Comparison of ENCODE assay signal across 8 mouse cellular contexts in genomic region chr10:83543439-83544102, GRCm38 (mm10). TPM values are rescaled to one million over a fixed set of nuclear protein-coding genes. Genes with fewer than 3 reads are reported as not detected.
DNase-seq lines count a peak whose midpoint lies in the region; ATAC-seq and TF ChIP-seq lines count a peak whose summit lies in the region.

Washc4 (plus strand) TSS chr10:83543752.

- peak within 1 kb of the TSS; percentile 38 for H3K27ac ChIP-seq in MEL (ENCODE audit: control insufficient read depth, low read depth, low read length)
- peak within 1 kb of the TSS; percentile 91 for H3K27ac ChIP-seq in cerebellum, adult 2 months (ENCODE audit: insufficient read depth, low read length)
- peak within 1 kb of the TSS; percentile 95 for H3K27ac ChIP-seq in hindbrain, embryonic 10.5 days
- peak within 1 kb of the TSS; percentile 93 for H3K27ac ChIP-seq in lung, postnatal 0 days (ENCODE audit: low read length)

- peak within 1 kb of the TSS; percentile 80 for H3K9ac ChIP-seq in MEL (ENCODE audit: control insufficient read depth, low read depth, low read length, poor library complexity, severe bottlenecking)
- H3K9ac ChIP-seq in lung, postnatal 0 days (replicated peaks; ENCODE audit: low read depth), result peak within 1 kb of the TSS; percentile 88

- no peak for TF ChIP-seq RAD21 in MEL (IDR thresholded peaks at IDR 0.05; ENCODE audit: low read depth, low read length)

- peak; percentile 100 for ATAC-seq in lung, postnatal 0 days

- H3K79me2 ChIP-seq in MEL (ENCODE audit: control insufficient read depth, insufficient read depth, low read length, poor library complexity), result peaks cover 21% of the 10 kb centered on the region

- under 1% methylated on average over 49 of the region's 49 CpGs for WGBS in cerebellum, adult 2 months
- WGBS in hindbrain, embryonic 10.5 days, result 2% methylated on average over 49 of the region's 49 CpGs
- 3% methylated on average over 37 of the region's 49 CpGs for WGBS in lung, postnatal 0 days

- H3K9me3 ChIP-seq in MEL (replicated peaks; ENCODE audit: insufficient read depth, low read length), result no peaks in the 10 kb centered on the region
- no peaks in the 10 kb centered on the region for H3K9me3 ChIP-seq in hindbrain, embryonic 10.5 days
- no peaks in the 10 kb centered on the region for H3K9me3 ChIP-seq in lung, postnatal 0 days (ENCODE audit: low read length)

- peak; percentile 83 to 97 for TF ChIP-seq POLR2A in MEL (IDR thresholded peaks at IDR 0.05; ENCODE audit: control insufficient read depth in 1 of 2, insufficient read depth in 1 of 2, low read depth in 1 of 2, low read length in 2 of 2, poor library complexity in 1 of 2)
- TF ChIP-seq POLR2A in cerebellum, adult 2 months (IDR thresholded peaks at IDR 0.05; ENCODE audit: borderline replicate concordance, insufficient read depth, low read length), result peak; percentile 97

- DNase-seq in MEL (ENCODE audit: low read depth, low spot score), result peak; percentile 91
- peak; percentile 95 to 97 for DNase-seq in cerebellum, adult 2 months
- DNase-seq in forelimb bud, embryonic 11.5 days (ENCODE audit: low read depth, low spot score), result peak; percentile 86
- peak; percentile 92 for DNase-seq in hindbrain, embryonic 10.5 days (ENCODE audit: low spot score)
- DNase-seq in layer of hippocampus, adult 9-11 months, result peak; percentile 95
- peak; percentile 95 for DNase-seq in lung, postnatal 0 days (ENCODE audit: low spot score)
- DNase-seq in ovary, postnatal 14 days (ENCODE audit: low spot score), result peak; percentile 91
- DNase-seq in thymus, postnatal 14 days, result peak; percentile 94

- H3K27me3 ChIP-seq in MEL (ENCODE audit: control insufficient read depth in 1 of 2, insufficient read depth in 2 of 2, low read length in 2 of 2), result no peaks in the 10 kb centered on the region
- no peaks in the 10 kb centered on the region for H3K27me3 ChIP-seq in cerebellum, adult 2 months (ENCODE audit: control insufficient read depth, insufficient read depth, low read length)
- H3K27me3 ChIP-seq in hindbrain, embryonic 10.5 days (ENCODE audit: insufficient read depth, poor library complexity, severe bottlenecking), result 0 out of 2 replicates have a peak, but pooled peaks cover 6% of the 10 kb centered on the region
- no peaks in the 10 kb centered on the region for H3K27me3 ChIP-seq in lung, postnatal 0 days (replicated peaks; ENCODE audit: insufficient read depth, low read length)

- peak within 1 kb of the TSS; percentile 55 for H3K4me2 ChIP-seq in lung, postnatal 0 days (replicated peaks; ENCODE audit: low read depth, low read length)

- no peak for TF ChIP-seq CTCF in MEL (IDR thresholded peaks at IDR 0.05 in 2 of 3, conservative IDR thresholded peaks at IDR 0.05 in 1 of 3; ENCODE audit: control insufficient read depth in 1 of 3, insufficient read depth in 1 of 3, low read depth in 2 of 3, low read length in 3 of 3, poor library complexity in 1 of 3, severe bottlenecking in 1 of 3)
- TF ChIP-seq CTCF in cerebellum, adult 2 months (IDR thresholded peaks at IDR 0.05; ENCODE audit: borderline replicate concordance, insufficient read depth, low read depth, low read length), result no peak
- TF ChIP-seq CTCF in lung, postnatal 0 days (IDR thresholded peaks at IDR 0.05), result no peak

- H3K36me3 ChIP-seq in MEL (ENCODE audit: control insufficient read depth in 1 of 2, insufficient read depth in 2 of 2, low read length in 2 of 2), result peaks cover 0 to 14% of the 10 kb centered on the region in 2 experiments; a peak in 2 of 4 replicates
- H3K36me3 ChIP-seq in hindbrain, embryonic 10.5 days, result peaks cover 13% of the 10 kb centered on the region
- H3K36me3 ChIP-seq in lung, postnatal 0 days (ENCODE audit: insufficient read depth, low read length), result no peaks in the 10 kb centered on the region

- peak within 1 kb of the TSS; percentile 84 to 97 for H3K4me3 ChIP-seq in MEL (ENCODE audit: control insufficient read depth in 1 of 2, insufficient read depth in 1 of 2, low read depth in 2 of 2, low read length in 2 of 2)
- peak within 1 kb of the TSS; percentile 71 for H3K4me3 ChIP-seq in cerebellum, adult 2 months (replicated peaks; ENCODE audit: insufficient read depth, low read depth, low read length)
- H3K4me3 ChIP-seq in hindbrain, embryonic 10.5 days, result peak within 1 kb of the TSS; percentile 86
- peak within 1 kb of the TSS; percentile 91 for H3K4me3 ChIP-seq in lung, postnatal 0 days (ENCODE audit: low read depth, low read length)

- no peaks in the 10 kb centered on the region; a peak in 2 of 4 replicates for H3K4me1 ChIP-seq in MEL (ENCODE audit: control insufficient read depth in 1 of 2, insufficient read depth in 2 of 2, low read length in 2 of 2)
- H3K4me1 ChIP-seq in cerebellum, adult 2 months (ENCODE audit: control insufficient read depth, insufficient read depth, low read length), result peaks cover 3% of the 10 kb centered on the region; the same call in 1 of the 2 replicates
- peaks cover 17% of the 10 kb centered on the region for H3K4me1 ChIP-seq in hindbrain, embryonic 10.5 days (replicated peaks)
- no peaks in the 10 kb centered on the region; the same call in 1 of the 2 replicates for H3K4me1 ChIP-seq in lung, postnatal 0 days (ENCODE audit: insufficient read depth, low read depth, low read length)

- TF ChIP-seq EP300 in MEL (IDR thresholded peaks at IDR 0.05; ENCODE audit: low read depth in 1 of 2, low read length in 2 of 2), result peak in 1 of 2 experiments; percentile 24; a peak in 1 of 4 replicates
- no peak for TF ChIP-seq EP300 in lung, postnatal 0 days (IDR thresholded peaks at IDR 0.05)

TF ChIP-seq in MEL, 35 proteins besides CTCF, POLR2A, EP300 and RAD21 (continues in another document):
- TF ChIP-seq MYB (IDR thresholded peaks at IDR 0.05; ENCODE audit: low read depth, low read length) (no peak), KAT2A (conservative IDR thresholded peaks at IDR 0.05; ENCODE audit: low read depth, low read length) (peak; percentile 72; the same call in 1 of the 2 replicates), CHD1 (IDR thresholded peaks at IDR 0.05; ENCODE audit: low read depth, low read length) (no peak), NRF1 (IDR thresholded peaks at IDR 0.05; ENCODE audit: insufficient read depth, low read depth, low read length, poor library complexity, severe bottlenecking) (no peak; the same call in 1 of the 2 replicates), USF2 (IDR thresholded peaks at IDR 0.05; ENCODE audit: borderline replicate concordance in 1 of 2, insufficient read depth in 1 of 2, low read depth in 1 of 2, low read length in 2 of 2) (peak; percentile 58 to 83; a peak in 3 of 4 replicates), SIN3A (IDR thresholded peaks at IDR 0.05; ENCODE audit: low read length) (no peak; the same call in none of the 2 replicates), TBP (IDR thresholded peaks at IDR 0.05; ENCODE audit: low read depth, low read length) (peak; percentile 76), CHD2 (IDR thresholded peaks at IDR 0.05; ENCODE audit: low read length) (no peak), HCFC1 (IDR thresholded peaks at IDR 0.05; ENCODE audit: low read depth, low read length) (peak; percentile 94), ZNF384 (IDR thresholded peaks at IDR 0.05; ENCODE audit: low read depth, low read length) (no peak), MAFK (IDR thresholded peaks at IDR 0.05; ENCODE audit: borderline replicate concordance, low read depth, low read length) (no peak), MYC (IDR thresholded peaks at IDR 0.05; ENCODE audit: low read depth, low read length) (peak; percentile 70), GATA1 (IDR thresholded peaks at IDR 0.05; ENCODE audit: low read depth, low read length) (no peak), MEF2A (IDR thresholded peaks at IDR 0.05; ENCODE audit: extremely low read depth, insufficient replicate concordance, low read depth, low read length, poor library complexity, severe bottlenecking) (peak; percentile 35; the same call in 1 of the 2 replicates), ELF1 (IDR thresholded peaks at IDR 0.05; ENCODE audit: low read depth, low read length) (peak; percentile 61; the same call in 1 of the 2 replicates), MAX (IDR thresholded peaks at IDR 0.05; ENCODE audit: low read length) (peak; percentile 92), GABPA (IDR thresholded peaks at IDR 0.05; ENCODE audit: low read depth, low read length) (no peak), SMC3 (IDR thresholded peaks at IDR 0.05; ENCODE audit: low read depth, low read length) (no peak), JUND (IDR thresholded peaks at IDR 0.05; ENCODE audit: low read depth, low read length) (0 out of 2 replicates have a peak, but pooled peaks have one; percentile 32), ZKSCAN1 (IDR thresholded peaks at IDR 0.05; ENCODE audit: low read depth, low read length) (no peak), USF1 (IDR thresholded peaks at IDR 0.05; ENCODE audit: low read depth, low read length) (peak; percentile 99), RCOR1 (IDR thresholded peaks at IDR 0.05; ENCODE audit: low read depth, low read length) (peak; percentile 62), TCF12 (IDR thresholded peaks at IDR 0.05; ENCODE audit: low read depth, low read length) (peak; percentile 80), E2F4 (IDR thresholded peaks at IDR 0.05; ENCODE audit: borderline replicate concordance, low read depth, low read length) (no peak), MXI1 (IDR thresholded peaks at IDR 0.05; ENCODE audit: low read depth, low read length) (0 out of 2 replicates have a peak, but pooled peaks have one; percentile 67), MAZ (IDR thresholded peaks at IDR 0.05; ENCODE audit: low read depth, low read length) (peak; percentile 64; the same call in 1 of the 2 replicates), BHLHE40 (IDR thresholded peaks at IDR 0.05; ENCODE audit: borderline replicate concordance, low read depth, low read length) (peak; percentile 97), POLR2AphosphoS2 (IDR thresholded peaks at IDR 0.05; ENCODE audit: low read length) (peak; percentile 82), ZMIZ1 (IDR thresholded peaks at IDR 0.05; ENCODE audit: low read depth, low read length) (peak; percentile 89), NELFE (IDR thresholded peaks at IDR 0.05; ENCODE audit: low read depth, low read length) (peak; percentile 90), POLR2AphosphoS5 (IDR thresholded peaks at IDR 0.05; ENCODE audit: borderline replicate concordance, low read depth, low read length) (no peak), ETS1 (IDR thresholded peaks at IDR 0.05; ENCODE audit: low read depth, low read length) (no peak), TAL1 (IDR thresholded peaks at IDR 0.05; ENCODE audit: low read length) (no peak)

RNA-seq across cellular contexts. Expression of gene Washc4, which starts in this region (rescaled TPM):
- 16.2 and 18.5 TPM in 2 replicates for total RNA-seq in MEL (2012; rRNA removed)
- 10 to 100 TPM in 1 of 2 experiments, not detected in 1; 13.6 TPM for polyA plus RNA-seq in MEL (2012; ENCODE audit: insufficient read depth in 1 of 2, insufficient read length in 2 of 2, low read depth in 1 of 2, low replicate concordance in 2 of 2, missing spikeins in 1 of 2)
- polyA plus RNA-seq in cerebellum, adult 2 months (2012; rRNA removed), result 18.6 and 19.1 TPM in 2 replicates
- 29.7 and 34.1 TPM in 2 replicates for polyA plus RNA-seq in hindbrain, embryonic 10.5 days (2016; fragmentation: Nextera tagmentation; extraction: Ambion mirVana)
- 28.3 and 32.7 TPM in 2 replicates for polyA plus RNA-seq in lung, postnatal 0 days (2015; fragmentation: Nextera tagmentation; extraction: Ambion mirVana)

Comparison
In these comparisons a context has a peak if more than half of its experiments do, and no peak if none do; other contexts are left out.
1. Peak in every context shown above with its lines: DNase-seq, ATAC-seq, H3K4me3 ChIP-seq and H3K27ac ChIP-seq.
2. H3K27ac ChIP-seq: peak in every context shown above with its lines; median percentile 95 in hindbrain, embryonic 10.5 days; 93 in lung, postnatal 0 days; 91 in cerebellum, adult 2 months; 38 in MEL.